Mouse (Mus musculus) ZHBTc4 (cell line): ENCODE data around the gene Kif14.
"Not testable (repeated sequence)": the region's sequence is repeated elsewhere in the genome, so short reads cannot be mapped to it uniquely, and the experiment has no call there.

Source experiments
- DNase-seq: peaks from one replicate; pipeline ENCODE4 v3.0.0-alpha.2; 2011; ENCODE audit warnings: low read depth, low spot score

The Kif14 gene

GRCm38 (mm10) chr1:136555892-136556291 is 89.7 kb downstream of the Kif14 start:
- DNase-seq = peak; percentile 52

- not testable (repeated sequence) for DNase-seq
These were observed 90.5 kb downstream of the Kif14 start for GRCm38 (mm10) chr1:136556643-136557042.

GRCm38 (mm10) chr1:136557436-136557835 is 91.3 kb downstream of the Kif14 start:
- peak; percentile 87 for DNase-seq

DNA sequence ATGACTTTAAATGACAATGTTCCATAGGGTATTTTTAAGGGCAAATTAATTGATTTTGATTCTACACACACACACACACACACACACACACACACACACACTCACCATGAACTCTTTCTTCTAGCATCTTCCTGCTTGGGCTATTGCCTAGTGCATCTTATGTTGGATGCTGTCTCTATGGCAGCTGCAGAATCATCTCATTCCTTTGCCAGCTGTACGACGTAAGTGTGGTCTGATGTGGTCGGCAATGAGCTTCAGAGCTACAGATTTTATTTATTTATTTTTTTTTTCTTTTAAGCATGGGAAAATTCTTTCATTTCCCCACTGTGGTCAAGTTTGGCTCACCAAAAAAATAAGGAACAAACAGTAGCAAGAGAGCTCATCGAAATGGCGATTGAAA is 92.6 kb downstream of the Kif14 start:
- no peak for DNase-seq

DNA sequence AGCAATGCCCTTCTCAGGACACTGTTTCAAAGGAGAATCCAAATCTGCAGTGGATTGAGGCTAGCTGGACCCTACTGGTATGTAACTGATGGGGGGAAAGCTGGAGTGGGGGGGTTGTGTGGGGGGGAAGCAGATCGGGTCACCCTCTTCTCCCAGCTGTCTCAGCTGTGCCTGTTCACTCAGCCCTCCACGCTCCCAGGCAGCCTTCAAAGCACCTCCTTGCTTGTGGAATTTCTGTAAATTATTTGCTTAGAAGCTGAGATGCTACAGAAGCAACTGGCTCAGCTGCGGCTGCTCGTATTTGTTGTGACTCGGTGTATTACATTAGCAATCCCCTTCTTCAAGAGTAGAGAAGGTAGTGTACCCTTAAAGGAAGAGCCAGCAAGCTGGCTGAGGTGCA is 93.1 kb downstream of the Kif14 start:
- no peak for DNase-seq

DNA sequence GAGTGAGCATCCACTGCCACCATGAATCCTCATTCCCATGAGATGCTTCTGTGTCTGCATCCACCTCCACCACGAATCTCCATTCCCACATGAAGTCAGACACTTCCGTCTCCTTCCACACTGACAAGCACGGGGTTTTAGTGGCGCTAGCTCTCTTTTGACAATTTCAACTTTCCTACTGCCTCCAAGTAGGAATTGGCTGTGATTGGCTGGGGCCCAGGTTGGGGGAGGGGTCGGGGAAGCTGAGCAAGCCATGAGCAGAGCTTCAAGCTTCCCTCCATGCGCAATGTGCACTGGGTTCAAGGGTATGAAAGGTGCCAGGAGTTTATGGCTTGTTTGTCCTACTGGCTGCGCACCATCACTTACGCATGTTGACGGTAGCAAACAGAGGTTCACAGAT is 93.6 kb downstream of the Kif14 start:
- peak; percentile 73 for DNase-seq

DNA sequence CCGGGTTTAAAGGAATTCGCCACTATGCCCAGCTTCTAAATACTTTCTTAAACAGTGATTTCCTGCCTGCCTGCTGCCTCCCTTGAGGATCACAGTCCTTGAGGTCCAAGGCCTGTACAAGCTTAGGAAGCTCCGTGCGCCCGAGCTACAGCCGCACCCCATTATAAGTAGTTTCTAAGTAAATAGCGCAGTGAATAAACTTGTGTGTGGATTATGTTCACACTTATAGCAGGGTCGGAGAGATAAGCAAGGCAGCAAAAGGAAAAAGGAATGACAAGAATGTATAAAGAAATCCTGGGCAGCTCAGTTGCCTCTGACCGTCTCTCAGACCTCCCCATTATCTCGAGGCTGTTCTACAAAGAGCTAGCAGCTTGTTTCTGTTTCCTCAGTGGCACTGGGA is 95.7 kb downstream of the Kif14 start:
- peak; percentile 33 for DNase-seq

- no peak for DNase-seq
These were observed 97.0 kb downstream of the Kif14 start for GRCm38 (mm10) chr1:136563149-136563548.

DNA sequence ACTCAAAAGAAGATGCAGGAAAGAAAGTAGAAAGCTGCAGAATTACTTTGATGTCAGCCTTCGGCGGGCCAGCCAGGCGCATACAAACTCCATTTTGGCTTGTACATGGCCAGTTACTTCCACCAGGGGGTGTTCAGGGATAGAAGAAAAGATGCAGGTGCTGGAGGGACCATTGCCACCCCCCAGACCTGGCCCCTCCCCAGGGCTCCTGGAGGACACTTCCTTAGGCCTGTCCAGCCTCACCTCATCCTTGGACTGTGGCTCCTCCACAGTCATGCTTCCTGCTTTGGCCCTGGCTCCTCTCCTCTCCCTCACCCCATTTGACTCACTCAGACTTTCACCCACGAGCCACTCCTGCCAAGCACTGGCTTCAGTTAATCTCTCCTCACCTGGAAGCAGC is 98.8 kb downstream of the Kif14 start:
- peak; percentile 59 for DNase-seq

- peak; percentile 90 for DNase-seq
These were observed 100.2 kb downstream of the Kif14 start for GRCm38 (mm10) chr1:136566386-136566785.

GRCm38 (mm10) chr1:136567641-136568040 is 101.5 kb downstream of the Kif14 start:
- DNase-seq = no peak

DNA sequence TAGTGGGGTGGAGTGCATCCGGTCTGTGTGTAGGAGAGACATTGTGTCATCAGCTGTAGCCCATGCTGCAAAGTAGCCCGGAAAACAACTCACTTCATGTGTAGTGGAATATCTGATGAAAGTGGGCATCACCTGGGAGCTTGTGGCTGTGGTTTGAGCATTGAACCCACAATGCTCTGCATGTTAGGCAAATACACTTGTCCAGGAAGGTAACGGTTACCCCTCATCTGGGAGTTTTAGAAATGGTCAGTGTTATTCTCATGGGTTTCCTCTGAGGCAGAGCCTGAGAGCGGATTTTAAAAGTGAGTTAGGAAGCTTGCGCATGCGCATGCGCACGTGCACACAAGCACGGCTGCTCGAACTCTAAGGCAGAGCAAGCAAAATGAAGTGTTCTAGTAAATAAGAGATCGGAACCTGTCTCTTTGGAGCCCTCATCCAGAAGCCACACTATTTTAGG is 102.6 kb downstream of the Kif14 start:
- peak; percentile 53 for DNase-seq

DNA sequence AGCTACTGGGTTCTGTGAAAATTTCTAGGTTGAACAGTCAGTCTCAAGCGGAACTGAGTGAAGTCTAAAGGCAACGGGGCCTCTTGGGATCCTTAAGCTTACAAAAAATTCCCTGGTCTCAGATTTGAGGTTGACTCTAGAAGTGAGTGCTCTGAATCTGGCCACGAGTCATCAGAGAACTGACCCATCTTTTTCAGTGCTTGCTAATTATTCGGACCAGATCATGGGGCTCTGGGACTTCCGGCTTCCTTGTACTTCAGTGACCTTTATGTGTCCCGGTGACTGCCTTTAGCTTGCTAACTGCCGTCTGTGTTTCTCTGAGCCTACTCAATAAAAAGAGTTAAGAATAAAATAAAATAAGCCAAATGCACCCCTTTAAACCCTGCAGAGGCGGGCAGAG is 103.1 kb downstream of the Kif14 start:
- peak; percentile 60 for DNase-seq

- peak; percentile 80 for DNase-seq
These were observed 103.6 kb downstream of the Kif14 start for GRCm38 (mm10) chr1:136569626-136570297.

DNA sequence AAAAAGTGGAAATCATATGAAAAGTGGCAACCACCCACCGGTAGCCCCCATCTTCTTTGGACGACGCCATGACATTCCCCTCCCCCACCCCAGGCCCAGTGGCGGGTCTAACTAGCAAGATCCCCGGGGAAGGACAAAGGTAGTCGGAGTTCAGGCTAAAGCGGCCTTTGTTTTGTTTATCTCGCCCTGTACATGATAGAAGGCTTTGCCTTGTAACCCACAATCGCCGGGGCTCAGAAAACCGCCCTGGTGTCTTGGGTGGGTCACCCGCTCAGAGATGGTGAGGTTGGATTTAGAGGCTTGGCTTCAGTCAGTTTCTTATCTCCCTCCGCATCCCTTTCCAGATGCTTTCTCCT is 104.1 kb downstream of the Kif14 start:
- peak; percentile 97 for DNase-seq

DNA sequence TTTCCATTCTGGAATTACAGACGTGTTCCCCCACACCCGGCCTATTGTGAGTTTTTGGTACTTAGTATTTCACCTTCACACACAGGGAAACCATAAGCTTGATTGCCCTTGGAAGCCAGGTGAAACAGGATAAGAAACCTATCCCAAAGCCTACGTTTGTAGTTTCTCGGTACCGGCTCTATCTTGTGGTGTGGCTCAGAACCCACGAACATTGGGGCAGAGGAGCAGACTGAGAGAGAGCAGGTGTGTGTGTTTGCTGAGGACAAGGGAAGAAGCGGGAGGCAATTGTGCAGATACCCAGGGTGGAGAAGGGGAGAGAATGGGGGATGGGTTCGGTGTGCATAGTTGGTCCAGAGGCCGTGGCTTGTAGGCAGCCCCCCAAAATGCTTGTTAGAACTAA is 104.8 kb downstream of the Kif14 start:
- peak; percentile 45 for DNase-seq

DNA sequence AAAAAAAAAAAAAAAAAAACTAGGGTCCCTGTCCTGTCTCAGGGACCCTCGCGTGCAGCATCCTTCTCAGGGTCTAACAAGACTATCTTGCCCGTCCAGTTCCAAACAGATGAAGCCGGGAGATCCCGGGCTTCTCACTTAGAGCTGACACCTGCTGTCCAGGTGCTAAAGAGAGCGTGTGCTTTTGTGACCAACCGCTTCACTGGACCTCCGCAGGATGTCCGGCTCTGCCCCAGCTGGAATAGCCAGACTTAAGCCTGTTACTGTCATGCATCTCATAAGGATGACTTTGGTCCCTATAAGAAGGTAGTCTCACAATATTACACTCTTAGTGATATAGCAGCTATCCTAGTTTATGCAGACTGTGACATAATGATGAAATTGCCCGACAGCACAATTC is 105.4 kb downstream of the Kif14 start:
- DNase-seq = no peak

GRCm38 (mm10) chr1:136577890-136578663 is 111.9 kb downstream of the Kif14 start:
- DNase-seq = no peak

GRCm38 (mm10) chr1:136579360-136579759 is 113.2 kb downstream of the Kif14 start:
- DNase-seq = peak; percentile 44

- peak; percentile 29 for DNase-seq
These were observed 114.1 kb downstream of the Kif14 start for GRCm38 (mm10) chr1:136580266-136580665.
